Mouse (Mus musculus): ENCODE measurements around the gene Myrfl. TPM values are rescaled to one million over a fixed set of nuclear protein-coding genes. Genes with fewer than 3 reads are reported as not detected.

Gene Myrfl
- polyA plus RNA-seq, 1 experiment from 2014 or later = not detected

DNA sequence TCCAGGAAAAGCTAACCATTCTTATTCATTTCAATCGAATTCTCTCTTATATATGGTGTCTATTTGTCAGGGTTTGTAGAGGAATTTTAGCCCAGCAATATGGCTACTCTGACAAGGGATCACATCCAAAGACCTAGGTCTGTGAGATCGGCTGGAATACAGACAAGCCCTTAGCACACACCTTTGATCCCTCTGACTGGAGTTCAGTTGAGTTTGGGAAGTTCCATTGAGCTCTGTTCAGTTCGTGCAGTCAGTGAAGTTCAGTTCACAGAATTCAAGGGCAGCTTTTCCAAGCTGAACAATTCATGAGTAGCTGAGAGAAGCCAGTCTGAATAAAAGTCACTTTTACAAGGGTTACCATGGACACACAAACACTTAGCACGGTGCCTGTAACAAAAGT is 148.0 kb downstream of the Myrfl start:
- DNase-seq (ENCODE audit: low spot score) = no peak
- H3K4me2 ChIP-seq (replicated peaks; ENCODE audit: low read depth, low read length) = no peak overlapping the region
- WGBS = 83% methylated on average over 4 of the region's 4 CpGs
- no peaks in the 10 kb centered on the region for H3K36me3 ChIP-seq (ENCODE audit: insufficient read depth, low read length)
- H3K27me3 ChIP-seq (replicated peaks; ENCODE audit: insufficient read depth, low read length) = no peaks in the 10 kb centered on the region
- no peak overlapping the region for H3K9ac ChIP-seq (replicated peaks; ENCODE audit: low read depth)
- no peak for ATAC-seq
- H3K4me3 ChIP-seq (ENCODE audit: low read depth, low read length) = no peak overlapping the region
- H3K4me1 ChIP-seq (ENCODE audit: insufficient read depth, low read depth, low read length) = peaks cover 3% of the 10 kb centered on the region; the same call in 1 of the 2 replicates
- no peak overlapping the region for H3K27ac ChIP-seq (ENCODE audit: low read length)
- TF ChIP-seq EP300 (IDR thresholded peaks at IDR 0.05) (no peak), CTCF (IDR thresholded peaks at IDR 0.05) (no peak)
- no peaks in the 10 kb centered on the region for H3K9me3 ChIP-seq (ENCODE audit: low read length)

DNA sequence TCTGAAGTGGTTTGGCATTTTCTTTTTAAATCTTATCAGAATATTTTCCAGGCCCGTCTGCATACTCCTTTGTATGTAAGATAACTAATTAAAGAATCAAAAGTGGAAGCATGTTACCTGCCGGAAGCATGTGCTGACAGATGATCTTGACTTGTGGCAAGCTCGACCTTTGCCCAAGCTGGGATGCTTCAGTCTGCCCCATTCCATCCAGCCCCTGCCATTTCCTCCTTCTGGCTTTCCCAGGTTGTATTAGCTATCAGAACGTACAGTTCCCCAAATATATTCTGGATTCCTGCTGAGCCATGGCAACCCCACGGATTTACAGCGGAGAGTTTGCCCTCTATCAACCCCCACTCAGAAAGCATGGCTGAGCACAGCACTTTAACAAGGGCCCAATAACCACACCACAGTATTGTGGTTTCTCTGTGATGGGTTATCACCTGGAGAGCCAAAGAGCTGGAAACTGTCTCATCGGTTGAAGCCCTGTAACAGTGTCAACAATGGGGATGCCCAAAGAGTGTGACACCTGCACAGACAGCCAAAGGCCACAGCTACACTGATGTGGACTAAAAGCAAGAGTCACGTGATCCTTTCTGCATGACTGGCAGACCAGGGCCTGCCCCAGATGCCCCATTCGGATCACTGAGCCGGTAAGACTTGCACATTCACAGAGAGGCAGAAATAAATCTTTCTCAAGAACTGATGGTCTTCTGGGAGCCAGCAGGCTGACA is 150.3 kb downstream of the Myrfl start:
- H3K27me3 ChIP-seq (replicated peaks; ENCODE audit: insufficient read depth, low read length) = no peaks in the 10 kb centered on the region
- DNase-seq (ENCODE audit: low spot score) = no peak
- WGBS = 66% methylated on average over 10 of the region's 10 CpGs
- H3K4me3 ChIP-seq (ENCODE audit: low read depth, low read length) = no peak overlapping the region
- H3K9ac ChIP-seq (replicated peaks; ENCODE audit: low read depth) = no peak overlapping the region
- H3K9me3 ChIP-seq (ENCODE audit: low read length) = no peaks in the 10 kb centered on the region
- H3K4me2 ChIP-seq (replicated peaks; ENCODE audit: low read depth, low read length) = no peak overlapping the region
- peaks cover 3% of the 10 kb centered on the region; the same call in 1 of the 2 replicates for H3K4me1 ChIP-seq (ENCODE audit: insufficient read depth, low read depth, low read length)
- TF ChIP-seq EP300 (IDR thresholded peaks at IDR 0.05) (no peak), CTCF (IDR thresholded peaks at IDR 0.05) (no peak)
- no peak overlapping the region for H3K27ac ChIP-seq (ENCODE audit: low read length)
- H3K36me3 ChIP-seq (ENCODE audit: insufficient read depth, low read length) = no peaks in the 10 kb centered on the region
- no peak for ATAC-seq

DNA sequence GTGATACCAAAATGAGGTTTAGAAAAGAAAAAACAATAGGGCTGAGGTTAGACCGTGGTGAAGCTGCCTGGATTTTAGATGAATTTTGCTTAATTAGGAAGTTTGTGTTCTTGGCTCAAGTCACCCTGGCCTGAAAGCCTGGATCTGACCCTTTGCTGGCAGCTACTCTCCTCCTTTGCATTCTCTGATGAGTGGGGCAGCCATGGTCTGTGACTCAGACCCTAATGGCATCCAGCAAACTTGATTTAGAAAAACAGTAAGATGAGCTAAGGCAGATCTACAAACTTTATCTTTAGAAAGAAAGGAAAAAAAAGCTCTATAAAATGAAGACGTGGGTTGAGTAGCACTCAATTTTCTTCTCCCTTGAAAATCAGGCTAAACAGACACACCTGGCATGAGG is 154.0 kb downstream of the Myrfl start:
- Histone ChIP-seq H3K27me3 (replicated peaks; ENCODE audit: insufficient read depth, low read length) (no peaks in the 10 kb centered on the region), H3K9ac (replicated peaks; ENCODE audit: low read depth) (no peak overlapping the region), H3K36me3 (ENCODE audit: insufficient read depth, low read length) (no peaks in the 10 kb centered on the region), H3K4me2 (replicated peaks; ENCODE audit: low read depth, low read length) (no peak overlapping the region), H3K27ac (ENCODE audit: low read length) (no peak overlapping the region), H3K9me3 (ENCODE audit: low read length) (no peaks in the 10 kb centered on the region), H3K4me1 (ENCODE audit: insufficient read depth, low read depth, low read length) (no peaks in the 10 kb centered on the region), H3K4me3 (ENCODE audit: low read depth, low read length) (no peak overlapping the region)
- TF ChIP-seq CTCF (IDR thresholded peaks at IDR 0.05) = no peak
- no peak for TF ChIP-seq EP300 (IDR thresholded peaks at IDR 0.05)
- DNase-seq (ENCODE audit: low spot score) = no peak
- no peak for ATAC-seq
- 69% methylated on average over 2 of the region's 2 CpGs for WGBS

GRCm38 (mm10) chr10:116742189-116742588 is 154.5 kb downstream of the Myrfl start:
- no peaks in the 10 kb centered on the region for H3K4me1 ChIP-seq (ENCODE audit: insufficient read depth, low read depth, low read length)
- WGBS = 73% methylated on average over 8 of the region's 8 CpGs
- H3K27me3 ChIP-seq (replicated peaks; ENCODE audit: insufficient read depth, low read length) = no peaks in the 10 kb centered on the region
- H3K36me3 ChIP-seq (ENCODE audit: insufficient read depth, low read length) = no peaks in the 10 kb centered on the region
- H3K4me2 ChIP-seq (replicated peaks; ENCODE audit: low read depth, low read length) = no peak overlapping the region
- TF ChIP-seq EP300 (IDR thresholded peaks at IDR 0.05) (no peak), CTCF (IDR thresholded peaks at IDR 0.05) (no peak)
- ATAC-seq = no peak
- DNase-seq (ENCODE audit: low spot score) = no peak
- H3K9ac ChIP-seq (replicated peaks; ENCODE audit: low read depth) = no peak overlapping the region
- H3K27ac ChIP-seq (ENCODE audit: low read length) = no peak overlapping the region
- H3K4me3 ChIP-seq (ENCODE audit: low read depth, low read length) = no peak overlapping the region
- H3K9me3 ChIP-seq (ENCODE audit: low read length) = no peaks in the 10 kb centered on the region

- ATAC-seq (no peak), DNase-seq (ENCODE audit: low spot score) (no peak)
- Histone ChIP-seq H3K4me2 (replicated peaks; ENCODE audit: low read depth, low read length) (no peak overlapping the region), H3K9ac (replicated peaks; ENCODE audit: low read depth) (no peak overlapping the region), H3K9me3 (ENCODE audit: low read length) (no peaks in the 10 kb centered on the region), H3K4me3 (ENCODE audit: low read depth, low read length) (no peak overlapping the region), H3K36me3 (ENCODE audit: insufficient read depth, low read length) (no peaks in the 10 kb centered on the region), H3K27ac (ENCODE audit: low read length) (no peak overlapping the region), H3K27me3 (replicated peaks; ENCODE audit: insufficient read depth, low read length) (no peaks in the 10 kb centered on the region), H3K4me1 (ENCODE audit: insufficient read depth, low read depth, low read length) (no peaks in the 10 kb centered on the region)
- no peak for TF ChIP-seq EP300 (IDR thresholded peaks at IDR 0.05)
- no peak for TF ChIP-seq CTCF (IDR thresholded peaks at IDR 0.05)
- WGBS = 67% methylated on average over 6 of the region's 6 CpGs
Measured at GRCm38 (mm10) chr10:116741343-116741742, 155.4 kb downstream of the Myrfl start.

DNA sequence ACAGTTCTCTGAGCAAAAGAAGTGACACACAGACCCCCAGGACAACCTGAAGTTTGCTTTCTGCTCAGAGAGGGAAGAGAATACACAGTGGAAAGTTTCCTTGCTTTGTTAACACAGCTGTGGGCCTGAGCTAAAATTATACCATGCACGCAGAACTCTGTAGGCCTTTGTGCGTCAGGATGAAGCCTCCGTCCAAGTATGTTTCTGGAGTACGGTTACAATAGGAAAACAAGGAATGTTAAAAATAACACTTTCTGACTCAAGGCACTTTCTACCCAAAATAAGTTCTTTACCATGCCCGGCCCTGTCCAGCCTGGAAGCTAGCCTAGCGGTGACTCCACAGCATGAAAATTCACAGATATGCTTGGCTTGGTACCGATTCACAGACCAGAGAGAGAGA is 156.6 kb downstream of the Myrfl start:
- Histone ChIP-seq H3K27me3 (replicated peaks; ENCODE audit: insufficient read depth, low read length) (no peaks in the 10 kb centered on the region), H3K4me1 (ENCODE audit: insufficient read depth, low read depth, low read length) (no peaks in the 10 kb centered on the region), H3K9me3 (ENCODE audit: low read length) (no peaks in the 10 kb centered on the region), H3K4me3 (ENCODE audit: low read depth, low read length) (no peak overlapping the region), H3K4me2 (replicated peaks; ENCODE audit: low read depth, low read length) (no peak overlapping the region), H3K9ac (replicated peaks; ENCODE audit: low read depth) (no peak overlapping the region), H3K36me3 (ENCODE audit: insufficient read depth, low read length) (no peaks in the 10 kb centered on the region), H3K27ac (ENCODE audit: low read length) (no peak overlapping the region)
- no peak for TF ChIP-seq CTCF (IDR thresholded peaks at IDR 0.05)
- no peak for TF ChIP-seq EP300 (IDR thresholded peaks at IDR 0.05)
- no peak for DNase-seq (ENCODE audit: low spot score)
- ATAC-seq = peak; percentile 23
- WGBS = 51% methylated on average over 7 of the region's 7 CpGs

All from lung, postnatal 0 days (tissue).